Comparison of ENCODE assay signal across 8 mouse cellular contexts in the genomic region with DNA sequence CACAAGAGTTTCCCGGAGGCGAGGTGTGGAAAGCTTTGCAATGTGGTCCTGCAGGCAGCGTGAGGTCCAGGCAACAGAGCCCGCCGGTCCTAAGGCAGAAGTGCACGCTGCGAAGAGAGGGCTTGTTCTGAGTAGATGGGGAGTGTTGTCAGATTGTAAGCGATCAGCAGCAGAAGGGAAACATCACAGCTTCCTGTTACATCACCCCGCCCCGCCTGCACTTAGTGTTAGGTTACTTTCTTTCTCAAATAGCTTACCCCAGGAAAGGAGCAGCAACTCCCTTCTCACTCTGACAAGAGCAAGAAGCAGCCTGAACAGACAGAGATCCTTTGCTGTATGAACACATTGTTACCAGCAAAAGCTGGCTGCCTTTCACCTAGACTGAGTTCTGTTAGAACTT. TPM values are rescaled to one million over a fixed set of nuclear protein-coding genes. Genes with fewer than 3 reads are reported as not detected.
A peak's percentile ranks its signal among the peaks of the same experiment; 100 is the strongest.
DNase-seq lines count a peak whose midpoint lies in the region; ATAC-seq and TF ChIP-seq lines count a peak whose summit lies in the region.

A gene (minus strand): TSS at position 274 of the 400 bp plus-strand sequence.

- TF ChIP-seq CTCF in liver, postnatal 0 days (IDR thresholded peaks at IDR 0.05; ENCODE audit: low read depth), result no peak

- TF ChIP-seq EP300 in liver, postnatal 0 days (IDR thresholded peaks at IDR 0.05; ENCODE audit: low read depth), result no peak

- H3K36me3 ChIP-seq in forebrain, embryonic 16.5 days (ENCODE audit: control insufficient read depth, insufficient read depth), result no peaks in the 10 kb centered on the region
- H3K36me3 ChIP-seq in liver, postnatal 0 days (replicated peaks; ENCODE audit: insufficient read depth, low read length), result no peaks in the 10 kb centered on the region
- H3K36me3 ChIP-seq in neural tube, embryonic 13.5 days, result no peaks in the 10 kb centered on the region

- H3K9me3 ChIP-seq in forebrain, embryonic 16.5 days (ENCODE audit: control insufficient read depth, low read length), result no peaks in the 10 kb centered on the region
- H3K9me3 ChIP-seq in liver, postnatal 0 days (ENCODE audit: low read length), result no peaks in the 10 kb centered on the region
- H3K9me3 ChIP-seq in neural tube, embryonic 13.5 days, result no peaks in the 10 kb centered on the region

- H3K4me3 ChIP-seq in brown adipose tissue, adult 24 weeks (ENCODE audit: insufficient read depth, low read depth, low read length), result peak within 1 kb of the TSS; percentile 65
- H3K4me3 ChIP-seq in forebrain, embryonic 16.5 days (replicated peaks; ENCODE audit: low read length), result peak within 1 kb of the TSS; percentile 33
- H3K4me3 ChIP-seq in liver, postnatal 0 days (ENCODE audit: low read depth, low read length), result peak within 1 kb of the TSS; percentile 51
- H3K4me3 ChIP-seq in neural tube, embryonic 13.5 days, result peak within 1 kb of the TSS; percentile 28

- peak; percentile 71 for DNase-seq in heart, postnatal 25 days (ENCODE audit: low spot score)
- peak; percentile 65 for DNase-seq in layer of hippocampus, adult 11-12 months (ENCODE audit: low spot score)
- peak; percentile 79 for DNase-seq in liver, postnatal 0 days
- DNase-seq in testis, postnatal 10 days (ENCODE audit: low spot score), result peak; percentile 61

- WGBS in forebrain, embryonic 16.5 days, result under 1% methylated on average over 10 of the region's 10 CpGs
- under 1% methylated on average over 10 of the region's 10 CpGs for WGBS in liver, postnatal 0 days (ENCODE audit: insufficient replicate concordance)
- WGBS in neural tube, embryonic 13.5 days, result under 1% methylated on average over 10 of the region's 10 CpGs

- H3K4me2 ChIP-seq in forebrain, embryonic 16.5 days (ENCODE audit: low read length), result peak within 1 kb of the TSS; percentile 52
- peak within 1 kb of the TSS; percentile 75 for H3K4me2 ChIP-seq in liver, postnatal 0 days (ENCODE audit: low read depth, low read length)
- peak within 1 kb of the TSS; percentile 51 for H3K4me2 ChIP-seq in neural tube, embryonic 13.5 days

- ATAC-seq in CD4-positive, CD25-positive, alpha-beta regulatory T cell, adult 4 months, result peak; percentile 93
- ATAC-seq in forebrain, embryonic 16.5 days, result peak; percentile 63
- peak; percentile 91 for ATAC-seq in liver, postnatal 0 days
- ATAC-seq in neural tube, embryonic 13.5 days (ENCODE audit: low read depth), result peak; percentile 47; the same call in 1 of the 2 replicates

- no peaks in the 10 kb centered on the region for H3K4me1 ChIP-seq in brown adipose tissue, adult 24 weeks (ENCODE audit: control insufficient read depth, insufficient read depth, insufficient read length, low read length)
- H3K4me1 ChIP-seq in forebrain, embryonic 16.5 days (replicated peaks; ENCODE audit: control insufficient read depth, insufficient read depth, low read length), result no peaks in the 10 kb centered on the region
- H3K4me1 ChIP-seq in liver, postnatal 0 days (ENCODE audit: insufficient read depth), result no peaks in the 10 kb centered on the region
- H3K4me1 ChIP-seq in neural tube, embryonic 13.5 days (replicated peaks), result peaks cover 5% of the 10 kb centered on the region; the same call in 1 of the 2 replicates

- no peaks in the 10 kb centered on the region for H3K27me3 ChIP-seq in forebrain, embryonic 16.5 days (replicated peaks; ENCODE audit: control insufficient read depth, insufficient read depth, low read length)
- no peaks in the 10 kb centered on the region for H3K27me3 ChIP-seq in liver, postnatal 0 days (ENCODE audit: insufficient read depth, low read length)
- peaks cover 5% of the 10 kb centered on the region; the same call in 1 of the 2 replicates for H3K27me3 ChIP-seq in neural tube, embryonic 13.5 days

- H3K9ac ChIP-seq in forebrain, embryonic 16.5 days (replicated peaks; ENCODE audit: low read depth, low read length), result peak within 1 kb of the TSS; percentile 49; the same call in 1 of the 2 replicates
- peak within 1 kb of the TSS; percentile 59 for H3K9ac ChIP-seq in liver, postnatal 0 days (replicated peaks)
- peak within 1 kb of the TSS; percentile 57; the same call in 1 of the 2 replicates for H3K9ac ChIP-seq in neural tube, embryonic 13.5 days

- H3K27ac ChIP-seq in brown adipose tissue, adult 24 weeks (replicated peaks; ENCODE audit: low read depth, low read length), result peak within 1 kb of the TSS; percentile 81
- no peak within 1 kb of the TSS for H3K27ac ChIP-seq in forebrain, embryonic 16.5 days (ENCODE audit: low read length)
- H3K27ac ChIP-seq in liver, postnatal 0 days (ENCODE audit: low read depth), result peak within 1 kb of the TSS; percentile 83
- H3K27ac ChIP-seq in neural tube, embryonic 13.5 days (replicated peaks), result 0 out of 2 replicates have a peak within 1 kb of the TSS, but pooled peaks have one; percentile 38

- intact Hi-C loops in heart, postnatal 25 days (cut with DNase I), result loop anchor here (2.0 to 10.0 kb wide), 5 partner anchors 132 to 780 kb away; a partner anchor contains a TSS

RNA-seq across cellular contexts. Expression of the gene that starts here (rescaled TPM):
- 10 to 100 TPM; 25.6 to 26.7 TPM for polyA plus RNA-seq in CD4-positive, CD25-positive, alpha-beta regulatory T cell, adult 4 months (2017; shearing (Covaris generic))
- polyA plus RNA-seq in brown adipose tissue, adult 24 weeks (2012; ENCODE audit: insufficient read depth, insufficient read length, missing spikeins), result 5.7 and 8.2 TPM in 2 replicates
- polyA plus RNA-seq in forebrain, embryonic 16.5 days (2015; fragmentation: Nextera tagmentation; extraction: Ambion mirVana), result 5.8 and 8.2 TPM in 2 replicates
- total RNA-seq in heart, postnatal 25 days (2021), result 10 to 100 TPM; 32.3 to 41.2 TPM
- polyA plus RNA-seq in liver, postnatal 0 days (2015; fragmentation: Nextera tagmentation; extraction: Ambion mirVana), result 9.4 and 12.8 TPM in 2 replicates
- polyA plus RNA-seq in neural tube, embryonic 13.5 days (2015; fragmentation: Nextera tagmentation; extraction: Ambion mirVana), result 16.8 and 20.8 TPM in 2 replicates
